Mouse (Mus musculus): ENCODE data around the gene En2. TPM values are rescaled to one million over a fixed set of nuclear protein-coding genes. Genes with fewer than 3 reads are reported as not detected.

Gene En2
- polyA plus RNA-seq, 1 experiment = 72.9 TPM

DNA sequence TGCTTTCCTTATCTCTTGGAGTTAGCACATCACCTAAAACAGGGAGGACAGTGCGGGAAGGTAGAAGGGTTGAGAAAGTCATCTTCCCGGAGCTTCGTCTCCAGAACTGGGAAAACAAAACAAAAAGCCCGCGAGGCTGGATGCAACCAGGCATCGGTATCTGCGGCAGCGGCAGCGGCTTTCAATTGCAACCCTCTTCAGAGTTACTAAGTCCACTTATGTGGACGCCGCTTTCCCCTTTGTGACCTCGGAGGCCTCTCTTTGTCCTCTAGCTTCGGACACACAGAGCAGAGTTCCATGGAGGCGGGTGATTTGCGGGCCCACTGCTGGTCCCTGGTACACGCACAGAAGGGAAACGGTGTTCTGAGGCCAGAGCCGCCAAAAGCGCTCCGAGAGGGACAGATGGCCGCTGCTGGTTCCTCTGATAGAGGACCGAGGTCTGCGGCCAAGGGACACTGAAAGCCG lies 3.5 kb upstream of the En2 start:
- H3K27me3 ChIP-seq (ENCODE audit: control insufficient read depth, insufficient read depth, low read length) = no peaks in the 10 kb centered on the region

DNA sequence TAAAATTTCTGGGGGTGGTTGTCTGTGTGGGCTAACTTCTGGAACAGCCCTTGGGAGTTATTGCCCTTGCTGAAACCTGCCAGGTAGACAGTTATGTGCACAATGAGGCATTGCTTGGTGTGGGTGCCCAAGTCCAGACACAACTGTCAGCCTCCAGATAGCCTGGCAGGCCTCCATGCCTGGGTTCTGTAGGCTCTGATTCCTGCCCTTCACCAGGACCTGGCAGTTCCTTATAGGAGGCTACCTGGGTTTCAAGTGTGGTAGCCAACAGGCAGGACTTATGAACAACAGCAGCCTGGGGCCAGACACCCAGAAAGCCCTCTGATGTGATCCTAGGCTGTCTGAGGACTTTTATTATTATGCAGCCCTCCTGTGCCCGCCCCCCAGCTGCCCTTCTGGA lies 1.6 kb upstream of the En2 start:
- WGBS = 54% methylated on average over 1 of the region's 1 CpGs
- Histone ChIP-seq H3K27ac (ENCODE audit: insufficient read depth, low read length) (peak overlapping the region; percentile 36; the same call in 1 of the 2 replicates), H3K27me3 (ENCODE audit: control insufficient read depth, insufficient read depth, low read length) (no peaks in the 10 kb centered on the region), H3K4me3 (replicated peaks; ENCODE audit: insufficient read depth, low read depth, low read length) (no peak overlapping the region), H3K4me1 (ENCODE audit: control insufficient read depth, insufficient read depth, low read length) (peaks cover 17% of the 10 kb centered on the region)
- DNase-seq = peak; percentile 50 to 58
- TF ChIP-seq CTCF (IDR thresholded peaks at IDR 0.05; ENCODE audit: borderline replicate concordance, insufficient read depth, low read depth, low read length) (no peak), POLR2A (IDR thresholded peaks at IDR 0.05; ENCODE audit: borderline replicate concordance, insufficient read depth, low read length) (no peak)

More for the DNA sequence above, 3.5 kb upstream of the En2 start:
- DNase-seq = peak; percentile 89 to 91
- peaks cover 17% of the 10 kb centered on the region for H3K4me1 ChIP-seq (ENCODE audit: control insufficient read depth, insufficient read depth, low read length)
- H3K27ac ChIP-seq (ENCODE audit: insufficient read depth, low read length) = peak overlapping the region; percentile 96
- WGBS = 5% methylated on average over 24 of the region's 24 CpGs
- TF ChIP-seq POLR2A (IDR thresholded peaks at IDR 0.05; ENCODE audit: borderline replicate concordance, insufficient read depth, low read length) (peak; percentile 54; the same call in 1 of the 2 replicates), CTCF (IDR thresholded peaks at IDR 0.05; ENCODE audit: borderline replicate concordance, insufficient read depth, low read depth, low read length) (no peak)
- H3K4me3 ChIP-seq (replicated peaks; ENCODE audit: insufficient read depth, low read depth, low read length) = peak overlapping the region; percentile 29

DNA sequence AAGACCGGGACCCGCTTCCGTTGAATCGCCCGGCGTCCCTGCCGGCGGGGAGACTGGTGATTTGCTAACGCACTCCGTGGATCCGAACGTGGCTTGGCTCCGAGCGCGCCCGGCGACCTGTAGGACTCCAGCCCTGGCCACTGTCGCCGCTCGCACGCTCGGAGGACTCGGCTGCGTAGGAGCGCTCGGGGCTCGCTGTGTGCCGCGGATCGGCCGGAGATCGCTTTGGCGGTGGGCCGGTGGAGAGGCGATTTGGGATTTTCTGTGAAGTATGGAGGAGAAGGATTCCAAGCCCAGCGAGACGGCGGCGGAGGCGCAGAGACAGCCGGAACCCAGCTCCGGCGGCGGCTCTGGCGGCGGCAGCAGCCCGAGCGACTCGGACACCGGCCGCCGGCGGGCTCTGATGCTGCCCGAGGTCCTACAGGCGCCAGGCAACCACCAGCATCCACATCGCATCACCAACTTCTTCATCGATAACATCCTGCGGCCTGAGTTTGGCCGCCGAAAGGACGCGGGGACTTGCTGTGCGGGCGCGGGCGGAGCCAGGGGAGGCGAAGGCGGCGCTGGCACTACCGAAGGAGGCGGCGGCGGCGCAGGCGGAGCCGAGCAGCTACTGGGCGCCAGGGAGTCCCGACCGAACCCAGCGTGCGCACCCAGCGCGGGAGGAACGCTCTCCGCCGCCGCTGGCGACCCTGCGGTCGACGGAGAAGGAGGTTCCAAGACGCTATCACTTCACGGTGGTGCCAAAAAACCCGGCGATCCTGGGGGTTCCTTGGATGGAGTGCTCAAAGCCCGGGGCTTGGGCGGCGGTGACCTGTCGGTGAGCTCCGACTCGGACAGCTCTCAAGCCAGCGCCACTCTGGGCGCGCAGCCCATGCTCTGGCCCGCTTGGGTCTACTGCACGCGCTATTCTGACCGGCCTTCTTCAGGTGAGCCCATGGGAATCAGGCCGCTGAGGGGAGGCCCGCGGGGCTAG lies 1.1 kb downstream of the En2 start:
- H3K27ac ChIP-seq (ENCODE audit: insufficient read depth, low read length) = peak overlapping the region; percentile 99
- no peaks in the 10 kb centered on the region for H3K27me3 ChIP-seq (ENCODE audit: control insufficient read depth, insufficient read depth, low read length)

DNA sequence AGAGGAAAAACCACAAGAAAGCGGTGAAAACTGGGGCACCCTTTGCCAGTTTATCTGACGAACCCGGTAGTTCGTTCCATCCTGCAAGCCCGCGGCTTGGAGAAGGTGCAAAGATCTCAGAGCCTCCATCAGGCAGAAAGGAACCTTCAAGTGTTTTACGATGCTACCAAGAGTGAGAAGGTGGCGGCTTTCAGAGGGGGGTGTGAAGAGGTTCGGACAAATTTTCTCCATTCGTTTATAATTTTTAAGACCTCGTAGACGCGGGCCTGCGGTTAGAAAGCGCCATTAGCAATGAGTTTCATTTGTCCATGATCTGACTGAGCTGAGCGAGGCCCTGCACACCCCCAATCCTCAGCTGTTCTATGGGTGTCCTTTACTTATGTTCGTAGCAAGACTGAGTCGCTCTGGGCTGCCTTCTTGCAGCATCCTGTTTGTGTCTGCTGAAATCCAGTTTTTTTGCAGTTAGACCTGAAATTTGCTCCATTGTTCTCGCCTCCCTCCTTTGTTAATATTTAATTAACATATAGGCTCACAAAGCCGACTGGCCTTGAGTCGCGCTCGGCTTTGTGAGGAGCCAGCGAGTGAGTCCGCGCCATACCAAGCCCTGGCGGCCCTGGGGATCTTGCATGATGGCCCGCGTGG lies 2.2 kb downstream of the En2 start:
- peak; percentile 37 to 61 for DNase-seq
- Histone ChIP-seq H3K4me3 (replicated peaks; ENCODE audit: insufficient read depth, low read depth, low read length) (peak overlapping the region; percentile 99), H3K27me3 (ENCODE audit: control insufficient read depth, insufficient read depth, low read length) (no peaks in the 10 kb centered on the region), H3K27ac (ENCODE audit: insufficient read depth, low read length) (peak overlapping the region; percentile 99), H3K4me1 (ENCODE audit: control insufficient read depth, insufficient read depth, low read length) (peaks cover 14% of the 10 kb centered on the region)
- TF ChIP-seq POLR2A (IDR thresholded peaks at IDR 0.05; ENCODE audit: borderline replicate concordance, insufficient read depth, low read length) (no peak), CTCF (IDR thresholded peaks at IDR 0.05; ENCODE audit: borderline replicate concordance, insufficient read depth, low read depth, low read length) (no peak)
- 2% methylated on average over 29 of the region's 29 CpGs for WGBS

More for the DNA sequence above, 1.1 kb downstream of the En2 start:
- under 1% methylated on average over 110 of the region's 111 CpGs for WGBS
- DNase-seq = peak; percentile 72 to 81
- Histone ChIP-seq H3K4me3 (replicated peaks; ENCODE audit: insufficient read depth, low read depth, low read length) (peak overlapping the region; percentile 99), H3K4me1 (ENCODE audit: control insufficient read depth, insufficient read depth, low read length) (peaks cover 12% of the 10 kb centered on the region)
- TF ChIP-seq POLR2A (IDR thresholded peaks at IDR 0.05; ENCODE audit: borderline replicate concordance, insufficient read depth, low read length) (peak; percentile 11; the same call in 1 of the 2 replicates), CTCF (IDR thresholded peaks at IDR 0.05; ENCODE audit: borderline replicate concordance, insufficient read depth, low read depth, low read length) (no peak)

DNA sequence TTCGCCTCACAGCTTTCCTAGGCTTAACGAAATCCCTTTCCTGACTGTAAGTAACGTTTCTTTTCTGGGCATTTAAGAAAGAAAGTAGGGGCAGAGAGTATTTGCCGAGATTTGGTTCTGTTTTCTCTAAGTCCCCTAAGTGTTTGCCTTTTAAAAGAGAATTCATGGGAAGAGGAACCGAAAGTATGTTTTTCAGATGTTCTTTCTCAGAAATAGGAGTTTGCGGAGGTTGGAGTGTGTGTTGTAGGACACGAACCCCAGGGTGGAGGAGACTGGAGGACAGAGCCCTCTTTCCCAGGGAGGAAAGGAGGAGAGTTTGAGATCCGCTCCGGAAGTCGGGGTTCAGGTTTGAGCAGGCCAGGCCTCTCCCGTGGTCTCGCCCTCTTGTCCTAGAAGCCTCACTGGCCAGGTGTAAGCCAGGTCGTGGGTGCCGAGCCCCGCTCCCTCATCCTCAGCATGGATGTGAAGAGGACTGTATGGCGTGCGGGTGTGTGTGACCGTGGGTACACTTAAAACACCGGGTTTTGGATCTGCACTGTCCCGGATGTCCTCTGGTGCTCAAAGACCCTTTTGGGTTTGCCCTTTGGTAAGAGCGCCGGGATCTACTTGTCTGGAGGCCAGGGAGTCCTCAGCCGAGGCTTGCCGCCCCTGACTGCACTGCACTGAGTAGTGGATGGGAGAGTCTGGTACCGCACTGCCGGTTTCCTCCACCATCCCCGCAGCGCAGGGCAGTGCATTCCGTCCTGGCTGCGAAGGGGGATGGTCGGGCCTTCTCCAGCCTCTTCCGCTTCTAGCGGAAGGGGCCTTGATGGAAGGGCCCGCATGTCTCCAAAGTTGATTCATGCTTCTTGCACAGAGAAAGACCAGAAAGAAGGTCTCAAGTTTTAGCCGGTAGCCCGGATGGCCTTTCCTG lies 3.0 kb downstream of the En2 start:
- H3K27me3 ChIP-seq (ENCODE audit: control insufficient read depth, insufficient read depth, low read length) = no peaks in the 10 kb centered on the region
- H3K27ac ChIP-seq (ENCODE audit: insufficient read depth, low read length) = peak overlapping the region; percentile 99
- peak overlapping the region; percentile 99 for H3K4me3 ChIP-seq (replicated peaks; ENCODE audit: insufficient read depth, low read depth, low read length)
- H3K4me1 ChIP-seq (ENCODE audit: control insufficient read depth, insufficient read depth, low read length) = peaks cover 17% of the 10 kb centered on the region
- 3% methylated on average over 36 of the region's 36 CpGs for WGBS
- TF ChIP-seq CTCF (IDR thresholded peaks at IDR 0.05; ENCODE audit: borderline replicate concordance, insufficient read depth, low read depth, low read length) (no peak), POLR2A (IDR thresholded peaks at IDR 0.05; ENCODE audit: borderline replicate concordance, insufficient read depth, low read length) (0 out of 2 replicates have a peak, but pooled peaks have one; percentile 23)
- peak; percentile 60 to 75 for DNase-seq

DNA sequence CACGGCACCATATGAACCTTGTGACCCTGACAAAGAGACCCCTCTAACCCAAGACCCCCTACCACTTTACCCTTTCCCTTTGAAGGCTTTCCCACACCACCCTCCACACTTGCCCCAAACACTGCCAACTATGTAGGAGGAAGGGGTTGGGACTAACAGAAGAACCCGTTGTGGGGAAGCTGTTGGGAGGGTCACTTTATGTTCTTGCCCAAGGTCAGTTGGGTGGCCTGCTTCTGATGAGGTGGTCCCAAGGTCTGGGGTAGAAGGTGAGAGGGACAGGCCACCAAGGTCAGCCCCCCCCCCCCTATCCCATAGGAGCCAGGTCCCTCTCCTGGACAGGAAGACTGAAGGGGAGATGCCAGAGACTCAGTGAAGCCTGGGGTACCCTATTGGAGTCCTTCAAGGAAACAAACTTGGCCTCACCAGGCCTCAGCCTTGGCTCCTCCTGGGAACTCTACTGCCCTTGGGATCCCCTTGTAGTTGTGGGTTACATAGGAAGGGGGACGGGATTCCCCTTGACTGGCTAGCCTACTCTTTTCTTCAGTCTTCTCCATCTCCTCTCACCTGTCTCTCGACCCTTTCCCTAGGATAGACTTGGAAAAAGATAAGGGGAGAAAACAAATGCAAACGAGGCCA lies 3.8 kb downstream of the En2 start:
- H3K27me3 ChIP-seq (ENCODE audit: control insufficient read depth, insufficient read depth, low read length) = no peaks in the 10 kb centered on the region
- H3K4me3 ChIP-seq (replicated peaks; ENCODE audit: insufficient read depth, low read depth, low read length) = peak overlapping the region; percentile 99
- WGBS = 1% methylated on average over 5 of the region's 5 CpGs
- peaks cover 19% of the 10 kb centered on the region for H3K4me1 ChIP-seq (ENCODE audit: control insufficient read depth, insufficient read depth, low read length)
- peak; percentile 38 to 50 for DNase-seq
- H3K27ac ChIP-seq (ENCODE audit: insufficient read depth, low read length) = peak overlapping the region; percentile 99
- no peak for TF ChIP-seq CTCF (IDR thresholded peaks at IDR 0.05; ENCODE audit: borderline replicate concordance, insufficient read depth, low read depth, low read length)
- no peak for TF ChIP-seq POLR2A (IDR thresholded peaks at IDR 0.05; ENCODE audit: borderline replicate concordance, insufficient read depth, low read length)
